Mouse (Mus musculus) forebrain, embryonic 15.5 days (tissue): ENCODE measurements around the gene Rac1. TPM values are rescaled to one million over a fixed set of nuclear protein-coding genes. Genes with fewer than 3 reads are reported as not detected.

Source experiments
- ATAC-seq: fragments of 200-750 bp; cut with Nextera tagmentation; replicated peaks from 2 replicates; pipeline ENCODE4 v1.8.0; 2017; ENCODE audit warnings: mild to moderate bottlenecking, moderate TSS enrichment, moderate library complexity
- H3K27ac ChIP-seq: fragments of 300-500 bp; sonication (generic); replicated peaks from 2 replicates; pipeline ENCODE4 v1.5.1; 2015; ENCODE audit warnings: mild to moderate bottlenecking, inconsistent platforms
- H3K27me3 ChIP-seq: fragments of 300-500 bp; sonication (generic); 2 replicates; pipeline ENCODE4 v1.6.1; 2015; ENCODE audit warnings: inconsistent platforms
- H3K36me3 ChIP-seq: fragments of 300-500 bp; sonication (generic); 2 replicates; pipeline ENCODE4 v1.6.1; 2015; ENCODE audit warnings: mild to moderate bottlenecking, inconsistent platforms
- H3K4me1 ChIP-seq: fragments of 300-500 bp; sonication (generic); 2 replicates; pipeline ENCODE4 v1.6.1; 2015; ENCODE audit warnings: inconsistent platforms
- H3K4me2 ChIP-seq: fragments of 300-500 bp; sonication (generic); replicated peaks from 2 replicates; pipeline ENCODE4 v1.6.1; 2015; ENCODE audit warnings: mild to moderate bottlenecking, inconsistent platforms
- H3K4me3 ChIP-seq: fragments of 300-500 bp; sonication (generic); 2 replicates; pipeline ENCODE4 v1.5.1; 2015; ENCODE audit warnings: mild to moderate bottlenecking, inconsistent platforms
- H3K9ac ChIP-seq: fragments of 300-500 bp; sonication (generic); replicated peaks from 2 replicates; pipeline ENCODE4 v1.6.1; 2015; ENCODE audit warnings: mild to moderate bottlenecking, inconsistent platforms
- H3K9me3 ChIP-seq: fragments of 300-500 bp; sonication (generic); 2 replicates; pipeline ENCODE4 v1.6.1; 2016; ENCODE audit warnings: inconsistent platforms
- WGBS: fragments of 180-500 bp; shearing (Covaris S2); methylation state at CpG from one replicate; pipeline ENCODE4 v1.1.7; 2015; ENCODE audit warnings: mixed read lengths; 5-methylcytosine and 5-hydroxymethylcytosine counted together
- polyA plus RNA-seq: library from polyadenylated mRNA; unstranded; fragments of >200 nt; fragmentation: Nextera tagmentation; extraction: Ambion mirVana; gene quantifications from 2 replicates; pipeline ENCODE4 v1.2.1, GENCODE M21; 2015

Rac1 gene
- polyA plus RNA-seq, 1 experiment from 2014 or later: 402 TPM

GRCm38 (mm10) chr5:143484955-143485354 lies 42.9 kb downstream of the Rac1 start:
- Histone ChIP-seq H3K9ac (no peak overlapping the region), H3K36me3 (peaks cover 50% of the 10 kb centered on the region), H3K4me3 (no peak overlapping the region), H3K27ac (no peak overlapping the region), H3K4me1 (no peaks in the 10 kb centered on the region), H3K27me3 (no peaks in the 10 kb centered on the region), H3K4me2 (no peak overlapping the region), H3K9me3 (no peaks in the 10 kb centered on the region)
- 92% methylated on average over 5 of the region's 5 CpGs for WGBS
- ATAC-seq: no peak

GRCm38 (mm10) chr5:143477901-143478300 lies 49.9 kb downstream of the Rac1 start:
- no peaks in the 10 kb centered on the region for H3K9me3 ChIP-seq
- H3K27ac ChIP-seq: no peak overlapping the region
- no peak overlapping the region for H3K4me2 ChIP-seq
- H3K4me3 ChIP-seq: no peak overlapping the region
- ATAC-seq: no peak
- no peaks in the 10 kb centered on the region for H3K4me1 ChIP-seq
- WGBS: 96% methylated on average over 3 of the region's 3 CpGs
- no peak overlapping the region for H3K9ac ChIP-seq
- H3K27me3 ChIP-seq: no peaks in the 10 kb centered on the region
- peaks cover 69% of the 10 kb centered on the region for H3K36me3 ChIP-seq

GRCm38 (mm10) chr5:143476013-143476412 lies 51.8 kb downstream of the Rac1 start:
- no peaks in the 10 kb centered on the region for H3K4me1 ChIP-seq
- 97% methylated on average over 6 of the region's 6 CpGs for WGBS
- H3K27ac ChIP-seq: no peak overlapping the region
- no peak overlapping the region for H3K9ac ChIP-seq
- no peak overlapping the region for H3K4me2 ChIP-seq
- no peak overlapping the region for H3K4me3 ChIP-seq
- peaks cover 68% of the 10 kb centered on the region for H3K36me3 ChIP-seq
- no peaks in the 10 kb centered on the region for H3K27me3 ChIP-seq
- no peak for ATAC-seq
- H3K9me3 ChIP-seq: no peaks in the 10 kb centered on the region

GRCm38 (mm10) chr5:143475153-143475844 lies 52.5 kb downstream of the Rac1 start:
- Histone ChIP-seq H3K36me3 (peaks cover 66% of the 10 kb centered on the region), H3K9me3 (no peaks in the 10 kb centered on the region), H3K9ac (no peak overlapping the region), H3K27ac (no peak overlapping the region), H3K4me1 (no peaks in the 10 kb centered on the region), H3K27me3 (no peaks in the 10 kb centered on the region), H3K4me2 (no peak overlapping the region), H3K4me3 (no peak overlapping the region)
- no peak for ATAC-seq
- 95% methylated on average over 20 of the region's 20 CpGs for WGBS

- peaks cover 65% of the 10 kb centered on the region for H3K36me3 ChIP-seq
- H3K9me3 ChIP-seq: no peaks in the 10 kb centered on the region
- H3K27me3 ChIP-seq: no peaks in the 10 kb centered on the region
- H3K4me3 ChIP-seq: no peak overlapping the region
- ATAC-seq: no peak
- H3K4me2 ChIP-seq: no peak overlapping the region
- no peaks in the 10 kb centered on the region for H3K4me1 ChIP-seq
- H3K27ac ChIP-seq: no peak overlapping the region
- 93% methylated on average over 9 of the region's 9 CpGs for WGBS
- H3K9ac ChIP-seq: no peak overlapping the region
These were observed 55.8 kb downstream of the Rac1 start for GRCm38 (mm10) chr5:143471953-143472618.

- Histone ChIP-seq H3K4me1 (no peaks in the 10 kb centered on the region; the same call in 1 of the 2 replicates), H3K4me2 (no peak overlapping the region), H3K9ac (no peak overlapping the region), H3K9me3 (no peaks in the 10 kb centered on the region), H3K36me3 (peaks cover 57% of the 10 kb centered on the region), H3K4me3 (no peak overlapping the region), H3K27me3 (no peaks in the 10 kb centered on the region), H3K27ac (no peak overlapping the region; the same call in 1 of the 2 replicates)
- no peak for ATAC-seq
- 97% methylated on average over 3 of the region's 3 CpGs for WGBS
These were observed 56.7 kb downstream of the Rac1 start for GRCm38 (mm10) chr5:143471165-143471546.

- Histone ChIP-seq H3K27ac (peak overlapping the region; percentile 19), H3K9ac (no peak overlapping the region), H3K4me3 (no peak overlapping the region), H3K9me3 (no peaks in the 10 kb centered on the region), H3K4me2 (no peak overlapping the region), H3K36me3 (peaks cover 51% of the 10 kb centered on the region), H3K4me1 (peaks cover 5% of the 10 kb centered on the region), H3K27me3 (no peaks in the 10 kb centered on the region)
- ATAC-seq: no peak
- WGBS: 72% methylated on average over 15 of the region's 15 CpGs
These were observed 57.2 kb downstream of the Rac1 start for GRCm38 (mm10) chr5:143470421-143471164.

- no peaks in the 10 kb centered on the region for H3K9me3 ChIP-seq
- no peak overlapping the region for H3K9ac ChIP-seq
- no peak overlapping the region for H3K27ac ChIP-seq
- no peak for ATAC-seq
- H3K4me3 ChIP-seq: no peak overlapping the region
- H3K4me1 ChIP-seq: peaks cover 10% of the 10 kb centered on the region
- no peak overlapping the region for H3K4me2 ChIP-seq
- peaks cover 42% of the 10 kb centered on the region for H3K36me3 ChIP-seq
- WGBS: 96% methylated on average over 8 of the region's 8 CpGs
- H3K27me3 ChIP-seq: no peaks in the 10 kb centered on the region
These were observed 58.2 kb downstream of the Rac1 start for GRCm38 (mm10) chr5:143469628-143470027.

- peaks cover 28% of the 10 kb centered on the region for H3K36me3 ChIP-seq
- no peak for ATAC-seq
- WGBS: 92% methylated on average over 6 of the region's 6 CpGs
These were observed 59.9 kb downstream of the Rac1 start for GRCm38 (mm10) chr5:143467931-143468330.

GRCm38 (mm10) chr5:143466891-143467669 lies 60.8 kb downstream of the Rac1 start:
- H3K4me3 ChIP-seq: no peak overlapping the region
- peaks cover 16% of the 10 kb centered on the region for H3K4me1 ChIP-seq
- H3K9ac ChIP-seq: no peak overlapping the region
- H3K36me3 ChIP-seq: peaks cover 27% of the 10 kb centered on the region
- no peaks in the 10 kb centered on the region for H3K9me3 ChIP-seq
- H3K27me3 ChIP-seq: no peaks in the 10 kb centered on the region
- H3K4me2 ChIP-seq: no peak overlapping the region
- H3K27ac ChIP-seq: no peak overlapping the region
- WGBS: 93% methylated on average over 23 of the region's 23 CpGs
- no peak for ATAC-seq

More at GRCm38 (mm10) chr5:143467931-143468330, 59.9 kb downstream of the Rac1 start:
- Histone ChIP-seq H3K9ac (no peak overlapping the region), H3K27ac (no peak overlapping the region), H3K9me3 (no peaks in the 10 kb centered on the region), H3K4me3 (no peak overlapping the region), H3K4me2 (no peak overlapping the region), H3K4me1 (peaks cover 16% of the 10 kb centered on the region), H3K27me3 (no peaks in the 10 kb centered on the region)

- H3K9ac ChIP-seq: peak overlapping the region; percentile 75
- H3K4me2 ChIP-seq: peak overlapping the region; percentile 79
- ATAC-seq: no peak
- H3K9me3 ChIP-seq: no peaks in the 10 kb centered on the region
- peaks cover 16% of the 10 kb centered on the region for H3K4me1 ChIP-seq
- 36% methylated on average over 23 of the region's 23 CpGs for WGBS
- H3K36me3 ChIP-seq: peaks cover 21% of the 10 kb centered on the region
- H3K27me3 ChIP-seq: no peaks in the 10 kb centered on the region
- peak overlapping the region; percentile 78 for H3K4me3 ChIP-seq
- no peak overlapping the region for H3K27ac ChIP-seq
These were observed 62.4 kb downstream of the Rac1 start for GRCm38 (mm10) chr5:143465156-143466085.
